Mouse (Mus musculus) midbrain, embryonic 15.5 days (tissue): ENCODE data around the gene Snrpa1. TPM values are rescaled to one million over a fixed set of nuclear protein-coding genes. Genes with fewer than 3 reads are reported as not detected.

ENCODE experiments used
- ATAC-seq: fragments of 200-750 bp; cut with Nextera tagmentation; replicated peaks from 2 replicates; pipeline ENCODE4 v1.8.0; 2017; ENCODE audit warnings: moderate TSS enrichment
- H3K27ac ChIP-seq: fragments of 300-500 bp; sonication (generic); 2 replicates; pipeline ENCODE4 v1.5.1; 2015; ENCODE audit warnings: mild to moderate bottlenecking, inconsistent platforms
- H3K27me3 ChIP-seq: fragments of 300-500 bp; sonication (generic); replicated peaks from 2 replicates; pipeline ENCODE4 v1.6.1; 2015; ENCODE audit warnings: inconsistent platforms
- H3K36me3 ChIP-seq: fragments of 300-500 bp; sonication (generic); replicated peaks from 2 replicates; pipeline ENCODE4 v1.6.1; 2015; ENCODE audit warnings: inconsistent platforms
- H3K4me1 ChIP-seq: fragments of 300-500 bp; sonication (generic); 2 replicates; pipeline ENCODE4 v1.6.1; 2015; ENCODE audit warnings: inconsistent platforms
- H3K4me2 ChIP-seq: fragments of 300-500 bp; sonication (generic); 2 replicates; pipeline ENCODE4 v1.6.1; 2015; ENCODE audit warnings: inconsistent platforms, mild to moderate bottlenecking, moderate library complexity
- H3K4me3 ChIP-seq: fragments of 300-500 bp; sonication (generic); 2 replicates; pipeline ENCODE4 v1.5.1; 2015; ENCODE audit warnings: mild to moderate bottlenecking, inconsistent platforms
- H3K9ac ChIP-seq: fragments of 300-500 bp; sonication (generic); 2 replicates; pipeline ENCODE4 v1.6.1; 2015; ENCODE audit warnings: mild to moderate bottlenecking, inconsistent platforms
- H3K9me3 ChIP-seq: fragments of 300-500 bp; sonication (generic); 2 replicates; pipeline ENCODE4 v1.6.1; 2016; ENCODE audit warnings: inconsistent platforms
- WGBS: fragments of 180-500 bp; shearing (Covaris S2); methylation state at CpG from one replicate; pipeline ENCODE4 v1.1.7; 2015; ENCODE audit warnings: mixed read lengths; 5-methylcytosine and 5-hydroxymethylcytosine counted together
- polyA plus RNA-seq: library from polyadenylated mRNA; unstranded; fragments of >200 nt; fragmentation: Nextera tagmentation; extraction: Ambion mirVana; gene quantifications from 2 replicates; pipeline ENCODE4 v1.2.1, GENCODE M21; 2015

The Snrpa1 gene
- polyA plus RNA-seq, 1 experiment from 2014 or later = 132 TPM

DNA sequence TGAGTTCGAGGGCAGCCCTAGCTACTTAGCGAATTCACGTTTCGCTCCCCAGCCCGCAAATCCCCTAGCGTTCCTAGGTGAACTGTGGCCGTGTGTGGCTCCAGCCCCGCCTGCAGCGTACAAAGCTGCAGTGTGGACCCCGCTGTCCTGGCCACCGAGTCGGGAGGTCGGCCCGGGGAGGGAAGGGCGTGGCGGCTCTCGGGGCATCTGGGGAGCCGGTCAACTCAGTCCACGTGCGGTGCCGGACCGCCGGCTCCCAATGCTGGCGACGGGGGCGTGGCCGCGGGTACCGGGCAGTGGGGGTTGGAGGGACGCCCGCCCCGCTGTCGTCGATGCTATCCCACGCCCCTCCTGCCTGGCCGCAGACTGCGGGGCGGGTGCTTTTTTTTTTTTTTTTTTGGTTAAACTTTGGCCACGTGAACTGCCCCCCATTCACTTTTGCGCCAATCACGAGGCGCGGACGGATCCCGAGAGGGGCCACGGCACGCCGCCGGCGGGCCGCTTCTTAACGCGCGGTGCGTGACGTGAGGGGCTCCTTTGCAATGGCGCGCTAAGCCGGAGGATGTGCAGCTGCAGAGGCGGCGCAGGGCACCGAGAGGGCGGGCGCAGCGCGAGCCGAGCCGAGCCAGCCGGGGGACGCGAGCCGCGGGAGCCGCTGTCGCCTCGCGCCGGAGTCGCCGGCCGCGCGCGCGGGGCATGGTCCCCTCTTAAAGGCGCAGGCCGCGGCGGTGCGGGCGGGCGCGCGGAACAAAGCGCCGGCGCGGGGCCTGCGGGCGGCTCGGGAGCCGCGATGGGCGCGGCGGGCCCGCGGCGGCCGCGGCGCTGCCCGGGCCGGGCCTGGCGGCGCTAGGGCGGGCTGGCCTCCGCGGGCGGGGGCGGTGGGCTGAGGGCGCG lies 50.4 kb downstream of the Snrpa1 start, which contains the start of gene Chsy1:
Chsy1 (plus strand) TSS at position 555 of the 894 bp plus-strand sequence.
- Histone ChIP-seq H3K27me3 (peaks cover 18% of the 10 kb centered on the region; the same call in 1 of the 2 replicates), H3K27ac (peak within 1 kb of the TSS; percentile 95), H3K4me3 (peak within 1 kb of the TSS; percentile 99), H3K9ac (peak within 1 kb of the TSS; percentile 94), H3K4me1 (peaks cover 39% of the 10 kb centered on the region), H3K9me3 (no peaks in the 10 kb centered on the region), H3K36me3 (no peaks in the 10 kb centered on the region), H3K4me2 (peak within 1 kb of the TSS; percentile 99)
- peak; percentile 93 for ATAC-seq
- WGBS = under 1% methylated on average over 97 of the region's 123 CpGs

DNA sequence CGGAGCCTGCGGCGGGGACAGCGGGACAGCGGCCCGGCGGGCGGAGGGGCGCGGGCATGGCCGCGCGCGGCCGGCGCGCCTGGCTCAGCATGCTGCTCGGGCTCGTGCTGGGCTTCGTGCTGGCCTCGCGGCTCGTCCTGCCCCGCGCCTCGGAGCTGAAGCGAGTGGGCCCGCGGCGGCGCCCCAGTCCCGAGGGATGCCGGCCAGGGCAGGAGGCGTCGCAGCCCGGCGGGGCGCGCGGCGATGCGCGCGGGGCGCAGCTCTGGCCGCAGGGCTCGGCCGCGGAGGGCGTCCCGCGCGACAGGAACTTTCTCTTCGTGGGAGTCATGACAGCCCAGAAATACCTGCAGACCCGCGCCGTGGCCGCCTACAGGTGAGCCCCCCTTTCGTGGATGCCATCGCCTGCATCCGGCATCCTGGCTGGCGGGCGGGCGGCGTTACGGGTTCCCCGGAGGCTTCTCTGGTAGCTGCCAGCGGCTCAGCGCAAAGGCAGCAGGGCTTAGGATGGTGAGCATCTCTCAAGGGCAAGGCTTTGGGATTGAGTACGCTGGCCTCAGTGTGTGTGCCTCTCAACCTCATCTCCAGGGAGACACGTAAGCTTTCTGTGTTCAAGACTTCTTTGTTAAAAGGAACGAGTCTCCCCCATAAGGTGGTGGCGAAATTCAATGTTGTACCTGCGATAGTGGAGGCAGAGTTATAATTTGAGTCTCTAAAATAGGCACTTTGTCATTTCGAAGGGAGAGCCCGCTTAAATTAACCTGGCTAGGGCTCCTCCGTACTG lies 51.2 kb downstream of the Snrpa1 start:
- Histone ChIP-seq H3K27me3 (peaks cover 16% of the 10 kb centered on the region; the same call in 1 of the 2 replicates), H3K27ac (peak overlapping the region; percentile 95), H3K4me1 (peaks cover 45% of the 10 kb centered on the region), H3K4me2 (peak overlapping the region; percentile 99), H3K36me3 (no peaks in the 10 kb centered on the region), H3K9me3 (no peaks in the 10 kb centered on the region), H3K9ac (peak overlapping the region; percentile 94), H3K4me3 (peak overlapping the region; percentile 99)
- peak; percentile 77 for ATAC-seq
- under 1% methylated on average over 66 of the region's 77 CpGs for WGBS

DNA sequence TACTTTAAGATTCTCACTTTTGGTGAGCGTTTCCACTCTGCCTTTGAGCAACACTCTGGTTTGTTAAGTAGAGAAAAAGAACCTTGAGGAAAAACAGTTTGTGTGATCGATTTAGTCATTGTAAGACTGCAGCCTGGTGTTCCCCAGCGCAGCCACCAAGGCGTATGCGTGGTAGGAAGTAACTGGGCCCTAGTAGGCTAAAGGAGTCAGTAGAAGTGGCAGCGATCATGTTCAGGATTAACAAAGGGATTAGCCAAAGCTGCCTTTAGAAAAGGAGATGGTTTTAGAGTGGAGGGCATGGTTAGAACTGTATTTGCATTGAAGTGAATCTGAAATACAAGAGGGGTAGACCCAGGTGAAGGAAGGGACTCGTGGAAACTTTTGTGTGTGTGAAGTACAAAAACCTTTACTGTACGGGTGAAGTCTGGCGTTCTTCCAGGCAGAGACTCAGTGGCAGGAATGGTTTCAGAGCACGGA lies 51.9 kb downstream of the Snrpa1 start:
- Histone ChIP-seq H3K27ac (peak overlapping the region; percentile 95), H3K4me2 (peak overlapping the region; percentile 99), H3K36me3 (no peaks in the 10 kb centered on the region), H3K9ac (peak overlapping the region; percentile 94), H3K27me3 (peaks cover 10% of the 10 kb centered on the region; the same call in 1 of the 2 replicates), H3K4me1 (peaks cover 50% of the 10 kb centered on the region), H3K4me3 (peak overlapping the region; percentile 99), H3K9me3 (no peaks in the 10 kb centered on the region)
- ATAC-seq = no peak
- WGBS = 1% methylated on average over 10 of the region's 10 CpGs

DNA sequence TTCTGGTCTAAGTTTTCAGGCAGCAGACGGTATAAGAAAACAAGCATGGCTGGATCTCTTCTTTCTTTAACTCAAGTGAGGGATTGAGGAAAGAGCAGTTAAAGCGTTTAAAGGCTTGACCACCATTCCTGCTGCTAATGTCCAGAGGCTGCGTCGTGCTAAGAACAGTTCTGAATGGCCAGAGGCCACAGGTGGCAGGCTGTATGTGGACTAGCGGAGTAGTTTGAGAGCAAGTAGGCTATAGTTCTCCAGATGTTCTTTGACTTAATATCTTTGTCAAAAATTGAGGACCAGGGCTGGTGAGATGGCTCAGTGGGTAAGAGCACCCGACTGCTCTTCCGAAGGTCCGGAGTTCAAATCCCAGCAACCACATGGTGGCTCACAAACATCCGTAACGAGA lies 52.4 kb downstream of the Snrpa1 start:
- no peak overlapping the region for H3K27ac ChIP-seq
- no peaks in the 10 kb centered on the region for H3K9me3 ChIP-seq
- no peaks in the 10 kb centered on the region for H3K36me3 ChIP-seq
- ATAC-seq = no peak
- H3K4me3 ChIP-seq = peak overlapping the region; percentile 99
- peak overlapping the region; percentile 94; the same call in 1 of the 2 replicates for H3K9ac ChIP-seq
- H3K4me2 ChIP-seq = peak overlapping the region; percentile 99
- peaks cover 10% of the 10 kb centered on the region; the same call in 1 of the 2 replicates for H3K27me3 ChIP-seq
- 57% methylated on average over 10 of the region's 10 CpGs for WGBS
- H3K4me1 ChIP-seq = peaks cover 50% of the 10 kb centered on the region

DNA sequence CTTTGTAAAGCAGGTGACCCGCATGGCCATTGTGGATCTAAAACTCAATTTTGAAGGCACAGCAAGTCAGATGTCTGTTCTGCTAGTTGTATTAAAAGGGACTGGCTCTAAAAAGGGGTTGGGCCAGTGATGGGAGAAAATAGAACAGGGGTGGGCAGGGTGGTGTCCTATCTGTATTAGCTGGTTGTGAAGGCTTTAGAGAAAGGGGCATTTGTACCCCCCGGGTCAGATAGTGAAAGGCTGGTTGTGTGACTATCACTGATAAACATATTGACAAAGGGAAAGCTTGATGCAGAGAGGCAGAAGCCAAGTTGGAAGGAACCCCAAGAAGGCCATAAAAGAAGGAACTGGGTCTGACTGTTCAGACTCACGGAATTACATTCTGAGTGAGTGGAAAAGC lies 54.8 kb downstream of the Snrpa1 start:
- H3K9ac ChIP-seq = no peak overlapping the region
- H3K4me3 ChIP-seq = no peak overlapping the region
- no peak for ATAC-seq
- H3K4me1 ChIP-seq = peaks cover 56% of the 10 kb centered on the region
- H3K9me3 ChIP-seq = no peaks in the 10 kb centered on the region
- WGBS = 82% methylated on average over 3 of the region's 3 CpGs
- no peaks in the 10 kb centered on the region for H3K27me3 ChIP-seq
- no peaks in the 10 kb centered on the region for H3K36me3 ChIP-seq
- H3K4me2 ChIP-seq = no peak overlapping the region
- H3K27ac ChIP-seq = no peak overlapping the region

GRCm38 (mm10) chr7:66115821-66116343 lies 57.1 kb downstream of the Snrpa1 start:
- H3K27me3 ChIP-seq = no peaks in the 10 kb centered on the region
- WGBS = 82% methylated on average over 11 of the region's 11 CpGs
- H3K27ac ChIP-seq = no peak overlapping the region
- H3K36me3 ChIP-seq = no peaks in the 10 kb centered on the region
- no peak overlapping the region for H3K9ac ChIP-seq
- H3K9me3 ChIP-seq = no peaks in the 10 kb centered on the region
- no peak overlapping the region for H3K4me3 ChIP-seq
- H3K4me1 ChIP-seq = peaks cover 64% of the 10 kb centered on the region
- no peak overlapping the region for H3K4me2 ChIP-seq
- no peak for ATAC-seq

DNA sequence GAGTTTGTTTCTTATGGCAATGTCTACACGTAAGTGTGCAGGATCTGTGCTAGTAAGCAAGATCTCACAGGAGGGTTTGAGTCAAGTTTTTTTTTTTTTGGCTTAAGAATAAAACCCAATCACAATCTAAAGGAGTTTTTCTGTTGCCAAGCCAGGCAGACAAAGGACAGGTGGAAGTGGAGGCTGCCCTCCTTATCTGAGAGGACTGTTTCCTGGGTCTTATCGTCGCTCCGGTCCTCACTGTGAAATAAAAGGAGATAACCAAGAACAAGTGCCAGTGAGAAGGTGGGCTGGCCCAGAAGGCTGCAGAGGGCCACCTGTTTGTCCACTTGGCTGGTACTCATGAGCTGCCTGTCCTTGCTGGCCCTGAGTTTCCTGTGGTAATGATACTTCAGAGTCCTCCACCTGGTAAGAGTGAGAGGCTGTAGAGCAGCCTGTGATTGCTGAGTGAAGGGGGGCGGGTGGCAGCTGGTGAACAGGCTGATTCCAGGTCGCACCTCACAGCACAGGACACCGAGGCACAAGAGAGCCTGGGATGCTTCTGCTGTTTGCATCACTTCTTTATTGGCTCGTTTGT lies 58.2 kb downstream of the Snrpa1 start:
- Histone ChIP-seq H3K9me3 (no peaks in the 10 kb centered on the region), H3K27ac (no peak overlapping the region), H3K27me3 (no peaks in the 10 kb centered on the region), H3K9ac (no peak overlapping the region), H3K4me2 (no peak overlapping the region), H3K36me3 (no peaks in the 10 kb centered on the region), H3K4me1 (peaks cover 62% of the 10 kb centered on the region), H3K4me3 (no peak overlapping the region)
- WGBS = 81% methylated on average over 8 of the region's 8 CpGs
- ATAC-seq = no peak

- 84% methylated on average over 3 of the region's 3 CpGs for WGBS
- no peaks in the 10 kb centered on the region for H3K36me3 ChIP-seq
- H3K4me2 ChIP-seq = no peak overlapping the region
- no peaks in the 10 kb centered on the region for H3K9me3 ChIP-seq
- H3K27me3 ChIP-seq = no peaks in the 10 kb centered on the region
- H3K27ac ChIP-seq = no peak overlapping the region
- H3K4me3 ChIP-seq = no peak overlapping the region
- H3K4me1 ChIP-seq = peaks cover 54% of the 10 kb centered on the region
- ATAC-seq = no peak
- H3K9ac ChIP-seq = no peak overlapping the region
Observed at GRCm38 (mm10) chr7:66118046-66118445, 59.2 kb downstream of the Snrpa1 start.

DNA sequence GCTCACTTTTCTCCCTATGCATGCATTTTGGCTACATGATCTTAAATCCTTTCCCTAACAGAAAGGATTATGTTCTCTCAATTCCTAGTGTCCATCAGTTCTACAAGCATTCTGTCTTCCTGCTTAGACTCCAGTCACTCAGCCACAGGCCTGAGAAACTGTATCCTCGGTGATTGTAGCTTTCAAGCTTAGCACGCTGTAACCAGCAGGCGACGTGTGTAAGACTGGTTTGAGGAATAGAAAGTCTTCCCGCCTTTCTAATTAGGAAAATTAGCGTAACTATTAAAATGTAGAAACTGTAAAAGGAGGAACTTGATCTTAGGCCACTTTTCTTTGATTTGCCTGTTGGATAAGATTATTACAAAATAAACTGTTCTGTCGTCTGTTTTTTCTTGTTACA lies 60.0 kb downstream of the Snrpa1 start:
- 73% methylated on average over 7 of the region's 7 CpGs for WGBS
- H3K4me1 ChIP-seq = peaks cover 47% of the 10 kb centered on the region

GRCm38 (mm10) chr7:66120139-66120538 lies 61.3 kb downstream of the Snrpa1 start:
- no peaks in the 10 kb centered on the region for H3K27me3 ChIP-seq
- no peak for ATAC-seq
- WGBS = 69% methylated on average over 1 of the region's 1 CpGs
- H3K9me3 ChIP-seq = no peaks in the 10 kb centered on the region
- H3K4me2 ChIP-seq = no peak overlapping the region
- H3K4me1 ChIP-seq = peaks cover 43% of the 10 kb centered on the region
- H3K36me3 ChIP-seq = no peaks in the 10 kb centered on the region
- 0 out of 2 replicates have a peak overlapping the region, but pooled peaks have one; percentile 25 for H3K27ac ChIP-seq
- no peak overlapping the region for H3K9ac ChIP-seq
- H3K4me3 ChIP-seq = no peak overlapping the region

More for the DNA sequence above, 60.0 kb downstream of the Snrpa1 start:
- Histone ChIP-seq H3K4me2 (no peak overlapping the region), H3K9ac (no peak overlapping the region), H3K4me3 (no peak overlapping the region), H3K27ac (no peak overlapping the region), H3K36me3 (no peaks in the 10 kb centered on the region), H3K27me3 (no peaks in the 10 kb centered on the region), H3K9me3 (no peaks in the 10 kb centered on the region)
- ATAC-seq = no peak

DNA sequence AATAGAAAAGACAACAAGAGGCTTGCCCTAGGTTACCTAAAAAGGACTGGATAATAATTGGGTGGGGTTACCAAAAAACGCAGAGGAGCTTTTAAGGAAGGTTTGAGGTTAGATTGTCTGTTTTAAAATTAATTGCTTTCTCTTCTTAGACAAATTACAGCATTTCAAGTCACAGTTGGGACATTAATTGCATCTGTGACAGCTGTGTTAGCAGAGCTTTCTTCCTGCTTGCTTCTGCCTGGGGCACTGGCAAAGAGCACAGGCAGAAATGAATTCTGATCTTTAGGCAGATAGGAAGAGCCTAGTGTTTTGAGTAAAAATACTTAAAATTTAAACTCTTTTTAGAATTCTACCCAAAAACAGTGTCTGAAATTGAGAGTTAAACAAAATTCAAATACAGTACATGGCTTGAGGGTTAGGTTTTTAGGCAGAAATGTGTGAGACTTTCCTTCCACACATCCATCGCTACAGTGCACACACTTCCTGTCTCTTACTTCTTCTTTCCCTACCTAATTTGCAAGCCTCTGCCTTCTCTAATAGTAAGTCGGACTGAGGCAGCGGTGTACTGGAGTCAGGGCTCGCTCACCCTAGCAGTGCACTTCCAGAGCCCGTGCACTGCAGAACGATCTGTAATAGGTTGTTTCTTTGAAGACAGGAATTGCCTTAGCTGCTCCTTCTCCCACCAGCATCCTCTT lies 62.0 kb downstream of the Snrpa1 start:
- ATAC-seq = no peak
- no peak overlapping the region for H3K9ac ChIP-seq

More for the DNA sequence above, 62.0 kb downstream of the Snrpa1 start:
- Histone ChIP-seq H3K27me3 (no peaks in the 10 kb centered on the region), H3K4me2 (no peak overlapping the region), H3K9me3 (no peaks in the 10 kb centered on the region), H3K4me1 (peaks cover 39% of the 10 kb centered on the region), H3K27ac (0 out of 2 replicates have a peak overlapping the region, but pooled peaks have one; percentile 50), H3K4me3 (no peak overlapping the region), H3K36me3 (no peaks in the 10 kb centered on the region; the same call in 1 of the 2 replicates)
- WGBS = 59% methylated on average over 7 of the region's 7 CpGs
